Mouse (Mus musculus) hindbrain, postnatal 0 days (tissue): ENCODE results near the gene Gm17657. TPM values are rescaled to one million over a fixed set of nuclear protein-coding genes. Genes with fewer than 3 reads are reported as not detected.

Source experiments
- ATAC-seq: fragments of 200-750 bp; cut with Nextera tagmentation; 2 replicates; pipeline ENCODE4 v1.8.0; 2017; ENCODE audit warnings: mild to moderate bottlenecking, moderate TSS enrichment, moderate library complexity
- DNase-seq: peaks from one replicate; pipeline ENCODE4 v3.0.0-alpha.2; 2015; ENCODE audit warnings: low spot score
- H3K27ac ChIP-seq: fragments of 300-500 bp; sonication (generic); 2 replicates; pipeline ENCODE4 v1.5.1; 2014; ENCODE audit warnings: mild to moderate bottlenecking
- H3K27me3 ChIP-seq: fragments of 300-500 bp; sonication (generic); 2 replicates; pipeline ENCODE4 v1.6.1; 2014; ENCODE audit warnings: low read length, mixed read lengths; ENCODE audit not compliant: insufficient read depth
- H3K36me3 ChIP-seq: fragments of 300-500 bp; sonication (generic); 2 replicates; pipeline ENCODE4 v1.6.1; 2014; ENCODE audit warnings: low read length, mixed read lengths; ENCODE audit not compliant: insufficient read depth
- H3K4me1 ChIP-seq: fragments of 300-500 bp; sonication (generic); 2 replicates; pipeline ENCODE4 v1.6.1; 2014; ENCODE audit warnings: antibody characterized with exemption, low read length, mixed read lengths; ENCODE audit not compliant: insufficient read depth
- H3K4me2 ChIP-seq: fragments of 300-500 bp; sonication (generic); 2 replicates; pipeline ENCODE4 v1.6.1; 2014; ENCODE audit warnings: low read depth, mild to moderate bottlenecking, low read length, moderate library complexity, mixed read lengths
- H3K4me3 ChIP-seq: fragments of 300-500 bp; sonication (generic); 2 replicates; pipeline ENCODE4 v1.5.1; 2014; ENCODE audit warnings: low read length
- H3K9ac ChIP-seq: fragments of 300-500 bp; sonication (generic); replicated peaks from 2 replicates; pipeline ENCODE4 v1.6.1; 2014; ENCODE audit warnings: mild to moderate bottlenecking, low read length, moderate library complexity, mixed read lengths
- H3K9me3 ChIP-seq: fragments of 300-500 bp; sonication (generic); 2 replicates; pipeline ENCODE4 v1.6.1; 2016; ENCODE audit warnings: low read length, mixed read lengths
- CTCF ChIP-seq: IDR thresholded peaks from 2 replicates; pipeline ENCODE4 v1.5.1; 2016; ENCODE audit warnings: antibody characterized with exemption, control low read depth, low read depth
- WGBS: fragments of 180-500 bp; shearing (Covaris S2); extraction: QIAGEN DNeasy Blood & Tissue Kit; methylation state at CpG from one replicate; pipeline ENCODE4 v1.1.7; 2014; 5-methylcytosine and 5-hydroxymethylcytosine counted together
- polyA plus RNA-seq: library from polyadenylated mRNA; unstranded; fragments of >200 nt; fragmentation: Nextera tagmentation; extraction: Ambion mirVana; gene quantifications from 2 replicates; pipeline ENCODE4 v1.2.1, GENCODE M21; 2015
- total RNA-seq: library from RNA; depleted of rRNA; stranded (reverse); fragments of >200 nt; gene quantifications from 2 replicates; pipeline ENCODE4 v1.2.3, GENCODE M21; 2014

Gene Gm17657
- total and polyA plus RNA-seq, 2 experiments from 2014 or later = not detected

- Histone ChIP-seq H3K4me1 (no peaks in the 10 kb centered on the region), H3K9ac (no peak overlapping the region), H3K27me3 (no peaks in the 10 kb centered on the region), H3K9me3 (no peaks in the 10 kb centered on the region), H3K4me3 (no peak overlapping the region), H3K27ac (no peak overlapping the region), H3K36me3 (no peaks in the 10 kb centered on the region), H3K4me2 (no peak overlapping the region)
- peak; percentile 77; the same call in 1 of the 2 replicates for ATAC-seq
- 3% methylated on average over 11 of the region's 11 CpGs for WGBS
- TF ChIP-seq CTCF = peak; percentile 95
- peak; percentile 90 for DNase-seq
Measured at GRCm38 (mm10) chr17:29514435-29514834, 35.0 kb downstream of the Gm17657 start.

GRCm38 (mm10) chr17:29513044-29513730, 36.3 kb downstream of the Gm17657 start:
- peak; percentile 62 for ATAC-seq
- Histone ChIP-seq H3K36me3 (no peaks in the 10 kb centered on the region), H3K27me3 (no peaks in the 10 kb centered on the region), H3K4me1 (no peaks in the 10 kb centered on the region), H3K9me3 (no peaks in the 10 kb centered on the region), H3K4me3 (no peak overlapping the region), H3K27ac (no peak overlapping the region), H3K4me2 (no peak overlapping the region), H3K9ac (no peak overlapping the region)
- 47% methylated on average over 13 of the region's 13 CpGs for WGBS
- peak; percentile 76 for TF ChIP-seq CTCF
- peak; percentile 72 for DNase-seq

GRCm38 (mm10) chr17:29510691-29511090, 38.7 kb downstream of the Gm17657 start:
- Histone ChIP-seq H3K4me2 (no peak overlapping the region), H3K9me3 (no peaks in the 10 kb centered on the region), H3K4me3 (no peak overlapping the region), H3K9ac (no peak overlapping the region), H3K27me3 (no peaks in the 10 kb centered on the region), H3K27ac (no peak overlapping the region), H3K4me1 (no peaks in the 10 kb centered on the region), H3K36me3 (no peaks in the 10 kb centered on the region)
- no peak for TF ChIP-seq CTCF
- DNase-seq (no peak), ATAC-seq (no peak)
- 64% methylated on average over 8 of the region's 8 CpGs for WGBS

- H3K27ac ChIP-seq = no peak overlapping the region
- no peak overlapping the region for H3K4me3 ChIP-seq
- no peak overlapping the region for H3K9ac ChIP-seq
- H3K4me1 ChIP-seq = no peaks in the 10 kb centered on the region
- H3K9me3 ChIP-seq = no peaks in the 10 kb centered on the region
- 73% methylated on average over 12 of the region's 12 CpGs for WGBS
- DNase-seq (no peak), ATAC-seq (no peak)
- no peaks in the 10 kb centered on the region for H3K36me3 ChIP-seq
- no peak for TF ChIP-seq CTCF
- H3K27me3 ChIP-seq = no peaks in the 10 kb centered on the region
- H3K4me2 ChIP-seq = no peak overlapping the region
Measured at GRCm38 (mm10) chr17:29508927-29509608, 40.4 kb downstream of the Gm17657 start.

- H3K4me3 ChIP-seq = no peak overlapping the region
- WGBS = 82% methylated on average over 5 of the region's 5 CpGs
- no peak overlapping the region for H3K27ac ChIP-seq
- H3K9me3 ChIP-seq = no peaks in the 10 kb centered on the region
- ATAC-seq (no peak), DNase-seq (no peak)
- H3K4me1 ChIP-seq = no peaks in the 10 kb centered on the region
- H3K27me3 ChIP-seq = no peaks in the 10 kb centered on the region
- no peak overlapping the region for H3K9ac ChIP-seq
- H3K36me3 ChIP-seq = no peaks in the 10 kb centered on the region
- H3K4me2 ChIP-seq = 0 out of 2 replicates have a peak overlapping the region, but pooled peaks have one; percentile 38
- TF ChIP-seq CTCF = peak; percentile 46
Measured at GRCm38 (mm10) chr17:29503700-29504099, 45.7 kb downstream of the Gm17657 start.

- H3K4me3 ChIP-seq = no peak overlapping the region
- peak overlapping the region; percentile 38; the same call in 1 of the 2 replicates for H3K4me2 ChIP-seq
- H3K27ac ChIP-seq = no peak overlapping the region
- H3K36me3 ChIP-seq = no peaks in the 10 kb centered on the region
- TF ChIP-seq CTCF = no peak
- H3K4me1 ChIP-seq = no peaks in the 10 kb centered on the region
- H3K27me3 ChIP-seq = no peaks in the 10 kb centered on the region
- DNase-seq (no peak), ATAC-seq (no peak)
- H3K9me3 ChIP-seq = no peaks in the 10 kb centered on the region
- no peak overlapping the region; the same call in 1 of the 2 replicates for H3K9ac ChIP-seq
- WGBS = 16% methylated on average over 32 of the region's 32 CpGs
Measured at GRCm38 (mm10) chr17:29502669-29503665, 46.5 kb downstream of the Gm17657 start.
